Mouse (Mus musculus): ENCODE measurements around the gene Arl2bp.

Arl2bp gene

GRCm38 (mm10) chr8:94666456-94667308 lies at the start of gene Arl2bp:
TSS of gene Arl2bp (plus strand) at chr8:94666600.
- in situ Hi-C loops (cut with MboI, MseI) = no loop called here

- in situ Hi-C loops (cut with MboI, MseI) = no loop called here
Observed at GRCm38 (mm10) chr8:94624885-94625284, 41.5 kb upstream of the Arl2bp start.

- in situ Hi-C loops (cut with MboI, MseI) = no loop called here
Observed at GRCm38 (mm10) chr8:94633564-94634194, 32.7 kb upstream of the Arl2bp start.

GRCm38 (mm10) chr8:94634211-94634610 lies 32.2 kb upstream of the Arl2bp start:
- in situ Hi-C loops (cut with MboI, MseI) = no loop called here

- in situ Hi-C loops (cut with MboI, MseI) = no loop called here
Observed at GRCm38 (mm10) chr8:94641183-94641582, 25.2 kb upstream of the Arl2bp start.

GRCm38 (mm10) chr8:94641938-94642337 lies 24.5 kb upstream of the Arl2bp start:
- in situ Hi-C loops (cut with MboI, MseI) = no loop called here

GRCm38 (mm10) chr8:94645202-94645601 lies 21.2 kb upstream of the Arl2bp start:
- in situ Hi-C loops (cut with MboI, MseI) = no loop called here

GRCm38 (mm10) chr8:94646165-94646564 lies 20.2 kb upstream of the Arl2bp start:
- in situ Hi-C loops (cut with MboI, MseI) = no loop called here

- in situ Hi-C loops (cut with MboI, MseI) = no loop called here
Observed at GRCm38 (mm10) chr8:94649496-94649895, 16.9 kb upstream of the Arl2bp start.

GRCm38 (mm10) chr8:94652951-94653350 lies 13.4 kb upstream of the Arl2bp start:
- in situ Hi-C loops (cut with MboI, MseI) = no loop called here

- in situ Hi-C loops (cut with MboI, MseI) = no loop called here
Observed at GRCm38 (mm10) chr8:94654994-94655393, 11.4 kb upstream of the Arl2bp start.

GRCm38 (mm10) chr8:94658031-94658430 lies 8.4 kb upstream of the Arl2bp start:
- in situ Hi-C loops (cut with MboI, MseI) = no loop called here

- in situ Hi-C loops (cut with MboI, MseI) = no loop called here
Observed at GRCm38 (mm10) chr8:94660418-94660817, 6.0 kb upstream of the Arl2bp start.

- in situ Hi-C loops (cut with MboI, MseI) = no loop called here
Observed at GRCm38 (mm10) chr8:94664722-94665121, 1.7 kb upstream of the Arl2bp start.

- in situ Hi-C loops (cut with MboI, MseI) = no loop called here
Observed at GRCm38 (mm10) chr8:94674384-94674783, 8.0 kb downstream of the Arl2bp start.

GRCm38 (mm10) chr8:94675923-94676322 lies 9.5 kb downstream of the Arl2bp start:
- in situ Hi-C loops (cut with MboI, MseI) = no loop called here

- in situ Hi-C loops (cut with MboI, MseI) = no loop called here
Observed at GRCm38 (mm10) chr8:94678582-94678981, 12.2 kb downstream of the Arl2bp start.

- in situ Hi-C loops (cut with MboI, MseI) = no loop called here
Observed at GRCm38 (mm10) chr8:94680414-94680813, 14.0 kb downstream of the Arl2bp start.

GRCm38 (mm10) chr8:94682732-94683524 lies 16.5 kb downstream of the Arl2bp start:
- in situ Hi-C loops (cut with MboI, MseI) = no loop called here

- in situ Hi-C loops (cut with MboI, MseI) = no loop called here
Observed at GRCm38 (mm10) chr8:94684287-94684686, 17.9 kb downstream of the Arl2bp start.

- in situ Hi-C loops (cut with MboI, MseI) = no loop called here
Observed at GRCm38 (mm10) chr8:94685953-94686352, 19.6 kb downstream of the Arl2bp start.

- in situ Hi-C loops (cut with MboI, MseI) = loop anchor here in 1 of 2 experiments (10.0 kb wide), 1 partner anchor 360 kb away; no protein-coding TSS in a partner anchor
Observed at GRCm38 (mm10) chr8:94694701-94695100, 28.3 kb downstream of the Arl2bp start.

Measured in T-helper 17 cell (primary cell).